Mouse (Mus musculus) kidney, embryonic 15.5 days (tissue): ENCODE results near the gene Bach2. TPM values are rescaled to one million over a fixed set of nuclear protein-coding genes. Genes with fewer than 3 reads are reported as not detected.

Experiments used
- ATAC-seq: fragments of 200-750 bp; cut with Nextera tagmentation; replicated peaks from 2 replicates; pipeline ENCODE4 v1.8.0; 2017; ENCODE audit warnings: moderate TSS enrichment; ENCODE audit not compliant: low FRiP score
- H3K27ac ChIP-seq: fragments of 300-500 bp; sonication (generic); 2 replicates; pipeline ENCODE4 v1.5.1; 2015; ENCODE audit warnings: mild to moderate bottlenecking, inconsistent platforms
- H3K27me3 ChIP-seq: fragments of 300-500 bp; sonication (generic); 2 replicates; pipeline ENCODE4 v1.6.1; 2015; ENCODE audit warnings: inconsistent platforms
- H3K36me3 ChIP-seq: fragments of 300-500 bp; sonication (generic); 2 replicates; pipeline ENCODE4 v1.6.1; 2015; ENCODE audit warnings: inconsistent platforms
- H3K4me1 ChIP-seq: fragments of 300-500 bp; sonication (generic); 2 replicates; pipeline ENCODE4 v1.6.1; 2015; ENCODE audit warnings: inconsistent platforms
- H3K4me2 ChIP-seq: fragments of 300-500 bp; sonication (generic); 2 replicates; pipeline ENCODE4 v1.6.1; 2015; ENCODE audit warnings: moderate library complexity, mild to moderate bottlenecking, inconsistent platforms
- H3K4me3 ChIP-seq: fragments of 300-500 bp; sonication (generic); replicated peaks from 2 replicates; pipeline ENCODE4 v1.5.1; 2015; ENCODE audit warnings: mild to moderate bottlenecking, inconsistent platforms
- H3K9ac ChIP-seq: fragments of 300-500 bp; sonication (generic); 2 replicates; pipeline ENCODE4 v1.6.1; 2015; ENCODE audit warnings: mild to moderate bottlenecking, inconsistent platforms
- H3K9me3 ChIP-seq: fragments of 300-500 bp; sonication (generic); replicated peaks from 2 replicates; pipeline ENCODE4 v1.6.1; 2016; ENCODE audit warnings: inconsistent platforms
- WGBS: fragments of 180-500 bp; shearing (Covaris S2); methylation state at CpG from one replicate; pipeline ENCODE4 v1.1.7; 2015; ENCODE audit warnings: mixed read lengths; 5-methylcytosine and 5-hydroxymethylcytosine counted together
- polyA plus RNA-seq: library from polyadenylated mRNA; unstranded; fragments of >200 nt; fragmentation: Nextera tagmentation; extraction: Ambion mirVana; gene quantifications from 2 replicates; pipeline ENCODE4 v1.2.1, GENCODE M21; 2015

The Bach2 gene
- polyA plus RNA-seq, 1 experiment from 2014 or later, result 8.8 TPM

DNA sequence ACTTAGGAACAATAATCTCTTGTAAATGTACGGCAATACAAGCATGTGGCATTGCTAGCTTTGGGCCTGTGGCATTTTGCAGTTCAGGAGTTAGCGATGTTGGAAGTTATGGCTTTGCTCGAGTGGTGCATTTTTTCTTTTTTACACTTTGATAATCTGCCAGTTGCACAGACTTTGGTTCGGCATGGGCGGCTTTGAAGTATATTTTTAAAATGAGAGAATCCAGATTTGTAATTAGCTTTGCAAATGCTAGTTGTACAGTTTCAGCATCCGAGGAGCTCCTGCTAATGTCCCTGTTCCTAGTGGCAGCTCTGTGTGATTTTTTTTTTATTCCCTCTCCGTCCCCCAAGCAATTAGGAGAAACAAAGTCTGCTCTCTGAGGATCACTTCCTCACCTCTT lies 176.4 kb downstream of the Bach2 start:
- WGBS, result 73% methylated on average over 7 of the region's 7 CpGs
- no peaks in the 10 kb centered on the region for H3K4me1 ChIP-seq
- no peak overlapping the region for H3K4me2 ChIP-seq
- H3K4me3 ChIP-seq, result no peak overlapping the region
- H3K27ac ChIP-seq, result no peak overlapping the region
- H3K9me3 ChIP-seq, result no peaks in the 10 kb centered on the region
- H3K36me3 ChIP-seq, result no peaks in the 10 kb centered on the region
- ATAC-seq, result no peak
- no peaks in the 10 kb centered on the region for H3K27me3 ChIP-seq
- H3K9ac ChIP-seq, result no peak overlapping the region

- H3K27me3 ChIP-seq, result no peaks in the 10 kb centered on the region
- WGBS, result 85% methylated on average over 8 of the region's 8 CpGs
Observed at GRCm38 (mm10) chr4:32417939-32418338, 179.3 kb downstream of the Bach2 start.

DNA sequence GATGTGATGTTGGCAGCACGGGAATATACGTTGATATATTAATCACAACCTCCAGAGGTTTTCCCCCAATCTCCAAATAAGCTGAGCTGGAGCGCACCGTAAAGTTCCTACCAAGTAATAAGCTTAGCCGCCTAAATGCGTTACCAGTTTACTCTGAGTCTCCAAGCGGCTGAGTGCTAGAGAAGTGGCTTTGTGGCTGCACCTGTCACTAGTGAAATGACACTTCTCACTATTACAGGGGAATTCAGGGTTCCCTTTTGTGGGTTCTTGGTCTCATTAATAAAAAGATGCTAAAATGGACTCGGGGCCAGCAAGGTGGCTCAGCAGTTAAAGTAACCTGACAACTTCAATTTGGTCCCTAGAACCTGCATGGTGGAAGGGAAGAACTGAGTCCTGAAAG lies 183.0 kb downstream of the Bach2 start:
- no peaks in the 10 kb centered on the region for H3K9me3 ChIP-seq
- 90% methylated on average over 8 of the region's 8 CpGs for WGBS
- no peak overlapping the region for H3K27ac ChIP-seq
- no peaks in the 10 kb centered on the region for H3K27me3 ChIP-seq
- H3K9ac ChIP-seq, result no peak overlapping the region
- no peak overlapping the region for H3K4me2 ChIP-seq
- H3K4me1 ChIP-seq, result no peaks in the 10 kb centered on the region
- H3K36me3 ChIP-seq, result no peaks in the 10 kb centered on the region
- ATAC-seq, result no peak
- no peak overlapping the region for H3K4me3 ChIP-seq

More at GRCm38 (mm10) chr4:32417939-32418338, 179.3 kb downstream of the Bach2 start:
- Histone ChIP-seq H3K9me3 (no peaks in the 10 kb centered on the region), H3K4me1 (no peaks in the 10 kb centered on the region), H3K36me3 (no peaks in the 10 kb centered on the region), H3K4me2 (no peak overlapping the region), H3K9ac (no peak overlapping the region), H3K27ac (no peak overlapping the region), H3K4me3 (no peak overlapping the region)
- no peak for ATAC-seq

- WGBS, result 95% methylated on average over 4 of the region's 4 CpGs
- H3K4me2 ChIP-seq, result no peak overlapping the region
- H3K36me3 ChIP-seq, result no peaks in the 10 kb centered on the region
- no peak overlapping the region for H3K9ac ChIP-seq
- no peak overlapping the region for H3K27ac ChIP-seq
- no peaks in the 10 kb centered on the region for H3K4me1 ChIP-seq
- no peaks in the 10 kb centered on the region for H3K27me3 ChIP-seq
- no peak for ATAC-seq
- H3K9me3 ChIP-seq, result no peaks in the 10 kb centered on the region
- no peak overlapping the region for H3K4me3 ChIP-seq
Observed at GRCm38 (mm10) chr4:32422427-32422826, 183.8 kb downstream of the Bach2 start.

GRCm38 (mm10) chr4:32423667-32424066 lies 185.1 kb downstream of the Bach2 start:
- H3K4me2 ChIP-seq, result no peak overlapping the region
- H3K27me3 ChIP-seq, result no peaks in the 10 kb centered on the region
- H3K9me3 ChIP-seq, result no peaks in the 10 kb centered on the region
- no peaks in the 10 kb centered on the region for H3K36me3 ChIP-seq
- ATAC-seq, result no peak
- 77% methylated on average over 5 of the region's 5 CpGs for WGBS
- no peaks in the 10 kb centered on the region for H3K4me1 ChIP-seq
- H3K9ac ChIP-seq, result no peak overlapping the region
- H3K4me3 ChIP-seq, result no peak overlapping the region
- H3K27ac ChIP-seq, result no peak overlapping the region

DNA sequence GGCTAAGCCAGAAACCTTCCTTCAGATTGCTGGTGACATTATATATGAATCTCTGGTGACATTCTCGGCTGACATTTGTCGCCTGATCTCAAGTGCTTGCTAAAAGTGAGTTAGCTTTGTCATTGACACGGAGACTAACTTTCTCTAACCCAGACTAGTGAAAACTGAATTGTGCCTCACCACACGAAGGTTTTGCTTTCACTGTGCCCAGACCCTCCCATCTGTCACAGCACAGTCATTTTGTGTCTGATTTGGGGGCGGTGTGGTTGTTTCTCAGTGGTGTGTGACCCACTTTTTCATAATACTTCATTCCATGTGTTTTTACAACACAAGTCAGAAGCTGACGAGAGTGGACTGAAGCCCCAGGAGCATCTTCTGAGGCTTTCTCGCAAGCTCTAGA lies 185.8 kb downstream of the Bach2 start:
- Histone ChIP-seq H3K9me3 (no peaks in the 10 kb centered on the region), H3K27ac (no peak overlapping the region), H3K4me3 (no peak overlapping the region), H3K4me2 (no peak overlapping the region), H3K4me1 (no peaks in the 10 kb centered on the region), H3K9ac (no peak overlapping the region), H3K36me3 (no peaks in the 10 kb centered on the region), H3K27me3 (no peaks in the 10 kb centered on the region)
- 75% methylated on average over 7 of the region's 7 CpGs for WGBS
- ATAC-seq, result no peak

- no peaks in the 10 kb centered on the region for H3K9me3 ChIP-seq
- H3K4me2 ChIP-seq, result no peak overlapping the region
- H3K9ac ChIP-seq, result no peak overlapping the region
- ATAC-seq, result no peak
- WGBS, result 77% methylated on average over 7 of the region's 7 CpGs
- no peaks in the 10 kb centered on the region for H3K27me3 ChIP-seq
- no peak overlapping the region for H3K4me3 ChIP-seq
- no peaks in the 10 kb centered on the region for H3K36me3 ChIP-seq
- no peak overlapping the region for H3K27ac ChIP-seq
- H3K4me1 ChIP-seq, result no peaks in the 10 kb centered on the region
Observed at GRCm38 (mm10) chr4:32425060-32425459, 186.5 kb downstream of the Bach2 start.

DNA sequence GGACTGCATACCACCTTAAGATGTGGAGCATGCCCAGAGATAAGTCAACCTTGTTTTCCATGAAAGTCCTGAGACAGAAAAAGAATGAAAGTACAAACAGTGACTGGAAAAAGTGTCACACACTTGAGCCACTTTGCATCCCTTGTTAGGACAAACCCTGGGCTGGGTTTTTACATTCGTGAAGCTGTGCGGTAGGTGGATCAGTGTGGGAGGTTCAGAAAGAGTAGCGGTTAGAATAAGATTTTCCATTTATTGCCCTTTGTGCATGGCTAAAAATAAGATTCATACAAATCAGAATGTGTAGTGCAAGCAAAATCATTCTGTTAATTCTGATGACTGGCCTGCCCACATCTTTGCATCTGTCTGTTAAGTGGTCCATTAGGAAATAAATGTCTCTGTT lies 187.0 kb downstream of the Bach2 start:
- H3K27ac ChIP-seq, result no peak overlapping the region
- WGBS, result 95% methylated on average over 3 of the region's 3 CpGs
- no peaks in the 10 kb centered on the region for H3K36me3 ChIP-seq
- ATAC-seq, result no peak
- H3K9me3 ChIP-seq, result no peaks in the 10 kb centered on the region
- no peak overlapping the region for H3K4me2 ChIP-seq
- H3K4me1 ChIP-seq, result no peaks in the 10 kb centered on the region
- no peak overlapping the region for H3K9ac ChIP-seq
- no peaks in the 10 kb centered on the region for H3K27me3 ChIP-seq
- no peak overlapping the region for H3K4me3 ChIP-seq

DNA sequence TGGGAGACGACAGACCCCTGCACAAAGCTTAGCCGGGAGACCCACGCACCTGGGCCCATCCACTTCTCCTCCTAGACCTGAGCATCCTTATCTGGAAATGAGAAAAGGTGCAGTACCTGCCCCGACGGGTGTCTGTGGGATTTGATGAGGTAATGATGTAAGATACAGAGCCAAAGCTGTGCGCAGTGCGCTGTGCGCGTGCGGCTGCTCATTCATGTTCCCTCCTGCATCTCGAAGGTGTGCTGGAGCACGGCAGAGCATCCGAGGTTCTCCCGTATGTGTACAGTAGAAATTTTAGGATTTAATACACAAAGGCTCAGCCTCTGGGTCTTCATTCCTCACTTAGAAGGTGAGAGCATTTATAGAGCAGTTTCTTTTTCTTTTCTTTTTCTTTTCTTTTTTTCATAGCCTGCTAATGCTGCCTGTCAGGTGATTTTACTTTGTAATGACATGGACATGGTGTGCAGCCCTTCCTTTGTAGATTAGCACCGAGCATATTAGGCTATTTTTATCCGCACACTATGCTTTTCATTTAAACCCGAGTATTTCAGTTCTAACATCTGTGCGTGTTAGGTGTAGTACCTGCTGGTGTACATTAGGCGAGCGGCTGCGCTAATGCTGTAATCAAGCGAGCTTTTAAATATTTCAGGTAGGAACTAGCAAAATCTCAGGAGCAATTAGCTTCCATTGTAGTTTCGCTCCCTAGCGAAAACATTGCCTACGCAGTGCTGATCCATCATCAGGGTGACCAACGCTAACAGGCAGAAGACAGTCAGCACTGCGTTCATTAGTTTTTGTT lies 188.4 kb downstream of the Bach2 start:
- H3K4me1 ChIP-seq, result no peaks in the 10 kb centered on the region
- no peaks in the 10 kb centered on the region for H3K9me3 ChIP-seq
- ATAC-seq, result no peak
- H3K27me3 ChIP-seq, result no peaks in the 10 kb centered on the region
- H3K4me2 ChIP-seq, result no peak overlapping the region
- H3K36me3 ChIP-seq, result no peaks in the 10 kb centered on the region
- no peak overlapping the region for H3K4me3 ChIP-seq
- no peak overlapping the region for H3K27ac ChIP-seq
- no peak overlapping the region for H3K9ac ChIP-seq
- 86% methylated on average over 27 of the region's 27 CpGs for WGBS

GRCm38 (mm10) chr4:32428738-32429137 lies 190.1 kb downstream of the Bach2 start:
- Histone ChIP-seq H3K36me3 (no peaks in the 10 kb centered on the region), H3K27me3 (no peaks in the 10 kb centered on the region), H3K4me1 (peaks cover 8% of the 10 kb centered on the region), H3K9me3 (no peaks in the 10 kb centered on the region), H3K27ac (no peak overlapping the region), H3K4me3 (no peak overlapping the region), H3K4me2 (no peak overlapping the region), H3K9ac (no peak overlapping the region)
- 58% methylated on average over 9 of the region's 9 CpGs for WGBS
- ATAC-seq, result no peak

- ATAC-seq, result no peak
- Histone ChIP-seq H3K4me1 (peaks cover 8% of the 10 kb centered on the region), H3K4me2 (no peak overlapping the region), H3K36me3 (no peaks in the 10 kb centered on the region), H3K27me3 (no peaks in the 10 kb centered on the region), H3K9ac (no peak overlapping the region), H3K9me3 (no peaks in the 10 kb centered on the region), H3K4me3 (no peak overlapping the region), H3K27ac (no peak overlapping the region)
- WGBS, result 88% methylated on average over 11 of the region's 11 CpGs
Observed at GRCm38 (mm10) chr4:32430136-32430535, 191.5 kb downstream of the Bach2 start.

DNA sequence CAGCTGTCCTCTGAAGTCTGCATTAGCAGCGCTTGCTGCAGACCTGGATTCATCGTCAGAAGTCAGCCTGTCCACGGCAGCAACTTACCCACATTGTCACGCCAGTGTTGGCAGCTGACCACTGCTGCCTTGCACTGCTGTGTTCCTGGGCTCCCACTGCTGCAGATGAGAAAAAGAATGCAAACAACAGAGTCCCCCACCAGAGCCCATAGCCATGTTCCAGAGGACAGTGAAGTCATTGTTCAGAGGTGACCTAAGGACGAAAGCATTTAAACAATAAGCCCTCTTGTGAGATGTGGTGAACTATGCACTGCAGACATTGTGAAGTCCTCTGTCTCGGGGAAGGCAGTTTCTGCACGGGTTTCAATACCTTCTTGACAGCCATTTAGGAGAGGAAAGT lies 192.4 kb downstream of the Bach2 start:
- Histone ChIP-seq H3K9me3 (no peaks in the 10 kb centered on the region), H3K4me2 (no peak overlapping the region), H3K27ac (no peak overlapping the region), H3K4me3 (no peak overlapping the region), H3K4me1 (peaks cover 8% of the 10 kb centered on the region), H3K36me3 (no peaks in the 10 kb centered on the region), H3K9ac (no peak overlapping the region), H3K27me3 (no peaks in the 10 kb centered on the region)
- no peak for ATAC-seq
- 58% methylated on average over 7 of the region's 7 CpGs for WGBS

- H3K27me3 ChIP-seq, result no peaks in the 10 kb centered on the region
- H3K36me3 ChIP-seq, result no peaks in the 10 kb centered on the region
- no peak overlapping the region for H3K9ac ChIP-seq
- no peak overlapping the region for H3K4me3 ChIP-seq
- H3K27ac ChIP-seq, result no peak overlapping the region
- WGBS, result 35% methylated on average over 10 of the region's 10 CpGs
- peaks cover 8% of the 10 kb centered on the region for H3K4me1 ChIP-seq
- no peak for ATAC-seq
- no peaks in the 10 kb centered on the region for H3K9me3 ChIP-seq
- no peak overlapping the region for H3K4me2 ChIP-seq
Observed at GRCm38 (mm10) chr4:32432271-32432781, 193.7 kb downstream of the Bach2 start.
